Mouse (Mus musculus): ENCODE measurements around the gene Fadd.

The Fadd gene

DNA sequence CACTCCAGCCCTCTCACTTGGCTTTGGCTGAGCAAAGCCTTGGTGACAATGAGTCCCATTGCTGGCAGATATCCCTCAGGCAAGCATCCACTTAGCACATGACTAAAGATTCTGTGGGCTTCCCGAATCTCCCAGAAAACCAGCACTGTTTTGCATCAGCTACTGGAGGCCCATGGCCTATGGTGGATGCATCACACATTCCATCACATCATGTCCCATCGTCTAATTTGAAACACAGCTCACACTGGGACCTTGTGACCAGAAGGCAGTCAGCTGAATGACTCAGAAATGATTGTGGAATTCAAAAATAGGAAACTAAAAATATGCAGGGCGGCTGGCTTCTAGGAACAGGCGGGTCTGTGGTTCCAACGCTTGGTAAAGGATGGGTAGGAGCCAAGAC is 4.4 kb downstream of the Fadd start:
- peak; percentile 83 for DNase-seq (ENCODE audit: low read depth)

DNA sequence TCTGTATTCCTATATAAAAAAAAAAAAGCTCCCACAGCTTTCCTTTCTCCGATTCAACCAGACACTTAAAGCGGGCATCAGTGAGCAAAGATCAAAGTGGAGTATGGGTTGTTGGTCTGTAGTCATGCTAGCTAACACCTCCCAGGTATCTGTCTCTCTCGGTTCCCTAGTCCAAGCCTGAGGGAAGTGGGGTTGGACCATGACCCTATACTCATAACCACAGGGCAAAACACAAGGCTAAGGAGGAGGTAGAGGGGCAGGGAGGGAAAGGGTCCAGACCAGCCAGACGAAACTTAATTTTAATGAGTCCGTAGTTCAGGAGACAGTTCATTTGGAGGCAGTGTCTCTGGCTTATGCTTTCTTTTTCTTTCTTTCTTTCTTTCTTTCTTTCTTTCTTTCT is 10.0 kb downstream of the Fadd start:
- DNase-seq (ENCODE audit: low read depth): no peak

DNA sequence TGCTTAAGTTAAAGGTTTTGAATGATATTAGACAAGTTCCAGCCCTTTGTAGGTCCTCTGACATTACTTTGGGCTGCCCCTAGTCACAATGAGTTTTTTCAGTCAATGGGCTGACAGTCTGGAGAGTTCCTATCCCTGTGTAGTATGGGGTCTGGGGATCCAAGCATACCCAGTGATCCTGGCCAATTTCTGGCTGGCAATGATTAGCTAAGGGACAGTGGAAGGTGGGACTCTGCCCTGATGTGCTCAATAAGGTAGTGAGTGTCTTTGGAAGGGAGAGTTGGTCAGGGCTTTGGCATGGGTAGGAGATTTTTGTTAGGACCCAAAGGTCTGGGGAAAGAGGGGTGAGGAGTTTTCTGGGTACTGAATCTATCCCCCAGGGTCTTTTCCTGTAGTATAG is 10.7 kb downstream of the Fadd start:
- no peak for DNase-seq (ENCODE audit: low read depth)

DNA sequence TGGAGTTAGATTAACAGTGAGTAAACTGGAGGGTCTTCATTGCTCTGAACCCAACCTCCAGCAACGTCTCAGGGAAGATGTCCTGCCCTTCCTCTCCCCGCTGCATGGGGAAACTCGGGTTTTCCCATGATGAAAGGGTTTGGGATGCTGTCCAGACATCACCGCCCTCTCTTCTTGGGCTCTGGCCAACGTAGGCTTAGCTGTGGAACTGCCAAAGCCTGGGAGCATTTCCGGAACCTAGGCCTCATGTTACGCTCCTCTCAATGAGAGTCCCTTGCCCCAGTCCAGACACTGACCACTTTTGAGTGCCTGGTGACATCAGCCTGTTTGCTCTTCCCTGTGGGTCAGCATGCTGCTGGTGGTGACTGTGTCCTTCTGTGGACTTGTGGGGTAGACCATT is 12.8 kb downstream of the Fadd start:
- peak; percentile 91 for DNase-seq (ENCODE audit: low read depth)

DNA sequence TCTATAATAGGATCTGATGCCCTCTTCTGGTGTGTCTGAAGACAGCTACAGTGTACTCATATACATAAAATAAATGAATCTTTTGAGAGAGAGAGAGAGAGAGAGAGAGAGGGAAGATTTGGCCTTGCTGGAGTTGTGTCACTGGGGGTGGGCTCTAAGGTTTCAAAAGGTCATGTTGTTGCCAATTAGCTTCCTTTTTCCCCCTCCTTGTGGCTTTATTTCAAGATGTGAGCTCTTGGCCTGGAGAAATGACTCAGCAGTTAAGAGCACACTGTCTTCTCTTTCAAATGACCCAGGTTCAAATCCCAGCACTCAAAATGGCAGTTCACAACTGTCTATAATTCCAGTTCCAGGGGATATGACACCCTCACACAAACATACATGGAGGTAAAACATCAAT is 14.2 kb downstream of the Fadd start:
- DNase-seq (ENCODE audit: low read depth): no peak

DNA sequence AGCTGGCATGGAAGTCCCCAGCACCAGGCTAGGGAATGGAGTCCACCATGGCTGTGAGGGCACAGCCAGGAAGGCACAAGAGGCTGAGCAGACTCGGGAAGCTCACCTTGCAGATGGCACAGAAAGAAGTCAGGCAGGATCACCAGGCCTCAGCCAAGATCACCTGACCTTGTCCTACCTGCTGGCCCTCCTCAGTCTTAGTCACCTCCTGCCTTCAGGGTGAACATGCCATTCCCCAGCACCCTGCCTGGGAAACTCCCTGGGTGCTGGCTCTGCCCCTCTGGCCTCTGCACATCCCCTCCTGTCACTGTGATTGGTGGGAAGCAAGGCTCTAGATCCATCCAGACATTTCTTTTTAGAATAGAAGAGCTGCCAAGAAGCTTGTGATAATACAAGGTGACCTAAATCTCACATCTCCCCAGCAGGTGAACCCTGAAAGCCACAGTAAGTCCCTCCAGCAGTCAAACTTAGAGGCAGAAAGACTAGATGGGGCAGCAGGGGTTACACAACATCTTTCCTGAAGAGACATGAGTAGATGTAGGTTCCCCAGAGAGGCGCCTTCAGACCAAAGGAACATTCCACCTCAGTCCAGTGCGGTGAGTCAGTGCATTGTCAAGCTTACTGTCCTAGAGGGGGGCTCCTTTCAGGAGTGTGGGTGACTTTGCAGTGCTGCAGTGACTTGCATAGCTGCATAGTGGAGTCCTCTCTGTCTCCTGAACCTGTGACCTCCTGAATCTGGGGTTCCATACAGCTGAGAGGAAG is 15.2 kb downstream of the Fadd start:
- DNase-seq (ENCODE audit: low read depth): peak; percentile 40

DNA sequence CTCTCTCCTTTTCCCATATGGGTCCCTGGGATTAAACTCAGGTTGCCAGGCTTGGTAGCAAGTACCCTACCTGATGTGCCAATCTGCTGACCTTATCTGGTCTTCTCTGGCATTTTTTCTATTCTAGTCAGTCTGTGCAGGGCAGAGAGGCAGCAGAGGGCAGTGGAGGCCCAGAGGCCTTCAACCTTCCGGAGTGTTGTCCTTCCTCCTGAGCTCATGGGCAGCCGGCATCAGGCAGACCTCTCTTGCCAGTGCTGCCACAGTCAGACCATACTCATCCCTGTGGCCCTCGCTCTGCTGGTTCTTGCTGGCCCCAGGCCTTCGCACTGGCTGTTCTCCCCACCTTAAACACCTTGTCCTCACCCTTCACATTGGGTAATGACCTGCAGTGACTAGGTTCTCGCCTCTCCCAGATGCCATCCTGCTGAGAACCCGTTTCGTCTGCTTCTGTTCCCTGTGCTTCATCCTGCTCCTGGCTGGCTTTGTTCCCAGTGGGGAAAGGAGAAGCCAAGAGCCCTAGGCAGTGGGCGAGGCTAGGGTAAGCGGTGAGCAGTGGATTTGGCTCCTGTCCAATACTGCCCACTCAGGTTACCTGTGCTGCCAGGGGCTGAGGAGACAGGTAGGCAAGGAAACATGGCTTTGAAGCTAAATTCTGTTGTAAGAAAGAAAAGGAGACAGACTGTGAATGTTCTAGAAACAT is 18.7 kb downstream of the Fadd start:
- DNase-seq (ENCODE audit: low read depth): peak; percentile 62

DNA sequence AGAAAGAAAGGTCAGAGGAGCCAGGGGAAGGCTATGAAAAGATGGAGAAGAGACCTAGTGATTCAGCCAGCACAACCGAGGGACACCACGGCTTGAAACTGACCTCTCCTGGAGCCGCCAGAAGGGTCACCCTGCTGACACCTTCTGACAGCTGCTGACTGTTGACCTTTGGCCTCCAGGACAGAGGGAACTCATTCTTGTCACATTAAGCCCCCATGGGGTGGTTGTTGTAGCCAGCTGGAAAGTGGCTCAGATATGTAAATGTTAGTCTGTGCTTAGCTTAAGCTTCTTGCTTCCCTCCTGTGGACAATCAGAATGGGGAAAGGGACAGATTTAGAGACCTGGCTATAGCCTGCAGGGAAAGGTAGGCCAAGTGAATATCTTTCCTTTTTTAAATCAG is 20.2 kb downstream of the Fadd start:
- no peak for DNase-seq (ENCODE audit: low read depth)

DNA sequence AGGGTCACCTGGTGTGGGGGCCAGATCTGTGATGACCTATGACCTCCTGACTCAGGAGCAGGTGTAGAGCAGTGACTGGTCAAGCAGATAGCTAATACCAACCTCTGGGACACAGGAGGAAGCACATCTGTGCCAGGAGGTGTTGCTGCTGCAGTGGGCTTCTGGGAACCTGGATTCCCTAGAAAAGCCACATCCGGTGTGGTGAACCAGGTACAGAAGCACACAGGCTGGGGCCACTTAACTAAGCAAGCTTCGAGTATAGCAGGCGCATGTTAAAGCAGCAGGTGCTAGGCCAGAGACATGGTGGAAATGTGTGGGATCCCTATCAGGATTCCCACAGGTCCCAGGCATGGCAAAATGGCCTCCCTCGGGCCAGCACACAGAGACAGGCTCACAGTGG is 21.7 kb downstream of the Fadd start:
- no peak for DNase-seq (ENCODE audit: low read depth)

DNA sequence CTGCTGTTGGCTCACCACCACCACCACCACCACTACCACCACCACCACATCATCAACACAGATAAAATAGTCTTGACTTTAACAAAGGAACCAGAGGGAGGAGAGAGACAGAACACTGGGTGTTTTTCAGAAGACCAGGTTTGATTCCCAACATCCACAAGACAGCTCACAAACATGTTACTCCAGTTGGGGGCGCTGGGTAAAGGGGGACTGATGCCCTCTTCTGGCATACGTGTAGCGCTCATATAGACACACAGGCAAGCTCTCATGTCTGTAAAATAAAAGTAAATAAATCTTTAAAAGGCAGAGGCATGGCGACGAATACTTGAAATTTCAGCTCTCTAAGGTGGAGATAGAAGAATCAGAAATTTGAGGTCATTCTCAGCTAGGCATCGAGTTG is 23.7 kb downstream of the Fadd start:
- DNase-seq (ENCODE audit: low read depth): peak; percentile 31

DNA sequence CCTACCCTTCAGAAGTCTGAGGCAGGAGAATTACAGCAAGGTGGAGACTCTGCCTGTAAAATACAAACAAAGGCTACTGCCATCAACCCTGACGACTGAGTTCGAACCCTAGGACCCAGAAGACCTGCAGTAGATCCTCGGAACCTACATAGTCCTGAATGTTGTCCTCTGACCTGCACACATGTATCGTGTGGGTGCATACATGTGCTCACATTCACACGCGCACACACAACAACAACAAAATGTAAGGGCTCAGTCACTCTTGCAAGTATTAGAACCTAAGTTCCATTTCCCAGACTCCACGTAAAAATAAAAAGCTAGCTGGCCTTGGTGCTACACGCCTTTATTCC is 28.2 kb downstream of the Fadd start:
- DNase-seq (ENCODE audit: low read depth): no peak

DNA sequence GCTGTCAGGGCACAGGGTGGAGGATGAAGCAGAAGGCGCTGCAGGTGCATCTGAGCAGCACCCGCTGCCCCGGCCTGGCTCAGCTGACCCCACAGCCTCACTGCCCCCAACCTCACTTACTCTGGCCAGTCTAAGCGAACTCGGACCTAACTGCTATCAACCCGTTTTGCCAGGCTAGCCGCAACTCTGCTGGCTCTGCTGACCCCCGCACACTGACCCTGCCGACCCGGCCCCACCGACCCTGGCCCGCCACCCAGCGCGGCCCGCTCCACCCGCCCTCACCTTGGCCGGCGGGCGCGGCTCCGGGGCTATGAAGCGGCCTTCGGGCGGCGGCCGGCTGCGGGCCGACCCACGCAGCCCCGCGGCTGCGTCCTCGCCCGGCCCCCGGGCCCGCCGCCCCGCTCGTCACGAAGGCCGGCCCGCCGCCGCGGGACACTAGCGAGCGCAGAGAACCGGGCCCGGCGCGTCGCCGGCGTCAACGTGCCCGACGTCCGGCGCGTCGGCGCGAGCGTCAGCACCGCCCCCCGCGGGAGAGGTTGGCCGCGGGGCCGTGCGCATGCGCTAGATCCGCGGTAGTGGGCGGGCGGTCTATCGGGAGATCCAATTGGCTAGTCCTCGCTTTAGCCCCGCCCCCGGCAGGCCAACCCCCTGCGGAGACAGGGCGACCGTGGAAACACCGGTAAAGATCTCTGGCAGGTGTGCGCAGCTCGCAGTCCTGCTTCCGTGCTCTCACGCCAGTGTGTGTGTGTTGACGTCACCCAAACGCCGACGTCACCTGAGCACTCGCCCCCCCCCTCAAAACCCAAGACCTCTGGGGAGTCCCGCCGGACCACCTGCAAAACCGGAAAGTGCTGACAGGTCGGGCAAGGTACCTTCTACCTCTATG is 28.8 kb downstream of the Fadd start, which contains the start of gene Ppfia1:
Gene Ppfia1 (minus strand): TSS at position 493 of the 886 bp plus-strand sequence.
- DNase-seq (ENCODE audit: low read depth): peak; percentile 97

DNA sequence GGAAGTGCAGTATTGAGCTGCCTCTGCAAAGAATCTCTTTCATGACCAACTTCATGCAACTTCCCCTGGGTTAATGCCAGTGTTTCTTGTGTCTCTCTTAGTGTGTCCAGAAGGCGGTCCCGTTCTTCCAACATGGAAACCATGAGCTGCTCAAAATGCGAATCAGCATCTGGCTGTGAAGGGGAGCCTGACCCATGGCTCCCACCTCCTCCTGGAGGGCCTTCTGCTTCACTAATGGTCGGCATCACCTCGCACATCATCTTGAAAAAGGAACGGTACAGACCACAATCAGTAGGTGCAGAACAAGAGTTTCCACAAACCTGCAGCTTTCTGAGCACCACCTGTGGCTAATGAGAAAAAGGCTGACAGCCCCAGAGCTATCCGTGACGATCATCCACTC is 30.0 kb downstream of the Fadd start:
- no peak for DNase-seq (ENCODE audit: low read depth)

DNA sequence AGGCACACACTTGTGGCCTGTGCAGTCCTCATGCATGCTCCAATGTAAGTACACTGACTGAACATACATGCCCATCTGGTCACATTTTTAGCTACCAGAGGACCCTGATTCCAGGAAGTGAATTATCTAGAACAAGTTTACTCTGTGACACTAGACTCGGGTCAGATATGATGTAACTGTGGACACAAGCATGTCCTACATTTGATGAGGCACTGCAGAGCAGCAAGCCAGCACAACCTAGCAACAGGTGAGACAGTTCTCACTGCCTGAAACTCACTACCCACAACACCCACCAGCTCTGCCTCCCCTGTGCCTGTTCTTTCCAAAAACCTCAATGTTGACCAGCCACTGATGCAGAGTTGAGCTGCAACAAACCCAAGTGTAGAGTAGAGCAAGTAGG is 31.5 kb downstream of the Fadd start:
- DNase-seq (ENCODE audit: low read depth): no peak

DNA sequence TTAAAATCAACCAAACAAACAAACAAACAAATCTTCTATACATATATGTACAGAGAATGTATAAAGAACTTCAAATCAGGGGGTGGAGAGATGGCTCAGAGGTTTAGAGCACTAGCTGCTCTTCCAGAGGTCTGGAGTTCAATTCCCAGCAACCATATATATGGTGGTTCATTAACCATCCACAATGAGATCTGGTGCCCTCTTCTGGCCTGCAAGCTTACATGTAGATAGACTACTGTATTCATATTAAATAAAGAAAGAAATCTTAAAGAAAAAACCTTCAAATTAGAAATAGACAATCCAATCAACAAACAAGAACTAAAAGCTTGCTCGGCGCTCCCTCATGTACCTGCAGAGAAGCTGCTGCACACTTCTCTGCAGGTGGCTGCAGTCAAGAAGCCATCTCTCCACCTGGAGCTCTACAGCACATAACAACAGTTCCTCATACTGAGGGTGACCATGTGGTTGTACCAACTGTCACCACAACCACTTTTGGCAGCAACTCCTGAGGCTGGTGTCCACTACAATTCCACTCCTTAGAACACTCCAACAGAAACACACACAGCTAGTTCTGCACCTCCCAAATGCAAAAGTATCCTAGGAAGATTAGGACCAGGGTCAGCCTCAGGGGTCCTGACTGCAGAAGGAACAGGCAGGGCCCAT is 32.2 kb downstream of the Fadd start:
- DNase-seq (ENCODE audit: low read depth): peak; percentile 31

DNA sequence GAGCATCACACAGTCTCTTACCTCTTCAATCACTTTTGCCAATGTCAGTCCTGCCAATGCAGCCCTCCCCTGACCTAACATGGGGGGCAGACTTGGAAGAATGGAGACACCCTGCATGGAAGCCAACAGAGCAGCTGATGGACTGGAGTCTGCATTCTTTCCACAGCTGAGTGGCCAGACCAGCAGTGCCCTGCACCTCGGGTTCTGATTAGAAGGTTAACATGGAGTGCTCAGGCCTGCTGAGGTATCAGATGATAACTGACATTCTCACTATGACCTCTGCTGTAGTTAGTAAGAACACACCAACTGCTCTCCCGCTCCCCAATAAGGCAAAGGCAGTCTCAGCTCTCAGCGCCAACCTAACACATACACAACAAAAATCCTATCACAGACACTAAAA is 37.0 kb downstream of the Fadd start:
- no peak for DNase-seq (ENCODE audit: low read depth)

DNA sequence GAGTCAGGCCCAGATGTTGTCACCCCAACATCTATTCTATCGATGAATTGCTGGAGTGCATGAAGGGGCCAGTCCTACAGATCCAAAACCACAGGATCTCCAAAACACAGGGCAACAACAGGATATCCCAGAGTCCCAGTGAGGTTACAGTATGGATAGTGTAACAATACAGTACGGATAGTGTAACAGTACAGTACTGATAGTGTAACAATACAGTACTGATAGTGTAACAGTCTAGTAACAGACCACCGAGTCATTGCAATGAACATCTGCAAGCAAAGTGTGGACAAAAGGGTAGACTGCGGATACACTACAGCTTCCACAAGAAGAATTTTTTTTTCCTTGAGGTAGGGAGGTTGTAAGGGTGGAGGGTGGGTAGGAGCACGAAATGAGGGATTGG is 40.9 kb downstream of the Fadd start:
- no peak for DNase-seq (ENCODE audit: low read depth)

DNA sequence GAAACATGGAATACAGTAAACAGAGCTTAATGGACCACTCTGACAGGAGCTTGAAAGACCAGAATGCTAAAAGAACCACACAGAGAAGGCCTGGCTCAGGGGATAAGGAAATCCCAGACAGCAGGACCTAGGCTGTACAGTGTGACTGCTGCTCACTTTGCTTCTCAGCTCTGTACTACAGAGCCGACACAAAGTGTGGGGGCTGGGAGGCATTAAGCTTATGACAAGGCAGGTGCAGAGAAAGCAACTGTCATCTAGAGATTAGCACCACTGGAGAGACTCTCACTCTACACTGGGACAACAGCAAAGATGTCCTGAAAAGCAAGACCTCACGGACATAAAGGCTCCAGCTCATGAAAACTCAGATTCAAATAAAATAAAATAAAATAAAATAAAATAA is 43.1 kb downstream of the Fadd start:
- no peak for DNase-seq (ENCODE audit: low read depth)

DNA sequence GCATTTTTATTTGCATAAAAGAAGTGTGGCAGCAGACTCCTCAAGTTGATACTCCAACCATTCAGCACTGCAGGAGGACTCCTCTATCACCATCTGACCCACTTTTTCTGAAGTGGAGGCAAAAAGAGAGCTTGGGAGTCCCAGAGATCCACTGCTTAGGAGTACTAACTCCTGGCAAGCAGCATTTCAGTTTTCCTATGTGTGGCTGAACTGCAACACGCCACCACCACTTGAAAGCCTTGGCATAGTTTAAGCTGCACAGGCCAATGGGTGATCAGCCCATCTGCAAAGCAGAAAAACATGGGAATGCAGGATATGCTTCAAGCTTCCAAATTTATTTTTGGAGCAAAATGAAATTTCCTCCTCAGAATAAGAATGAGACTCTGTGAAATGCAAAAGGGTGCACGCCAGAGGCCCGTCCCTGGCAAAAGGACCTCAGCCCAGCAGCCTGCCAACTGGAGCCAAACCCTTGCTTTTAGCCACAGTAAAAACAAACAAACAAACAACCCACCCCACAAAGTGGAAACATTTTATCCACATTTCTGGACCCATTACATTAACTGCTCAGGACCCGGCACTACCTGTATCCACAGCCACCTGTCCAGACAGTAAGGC is 44.1 kb downstream of the Fadd start:
- DNase-seq (ENCODE audit: low read depth): no peak

DNA sequence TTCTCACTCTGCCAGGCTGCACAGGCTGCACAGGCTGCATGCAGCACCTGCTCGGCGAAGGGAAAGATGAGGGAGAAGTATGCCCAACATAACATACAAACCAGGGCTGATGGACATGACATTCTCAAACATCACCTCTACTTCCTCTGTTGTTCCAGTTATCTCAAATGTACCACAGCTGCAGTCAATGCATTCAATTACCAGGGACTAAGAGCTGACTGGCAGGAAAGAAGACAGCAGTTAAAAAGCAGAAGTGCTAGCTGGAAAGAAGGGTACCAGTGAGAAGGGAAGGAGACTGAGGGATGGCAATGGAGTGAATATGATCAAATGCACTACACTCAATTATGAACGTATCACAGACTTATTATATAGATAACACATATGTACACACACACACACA is 45.9 kb downstream of the Fadd start:
- DNase-seq (ENCODE audit: low read depth): no peak

DNA sequence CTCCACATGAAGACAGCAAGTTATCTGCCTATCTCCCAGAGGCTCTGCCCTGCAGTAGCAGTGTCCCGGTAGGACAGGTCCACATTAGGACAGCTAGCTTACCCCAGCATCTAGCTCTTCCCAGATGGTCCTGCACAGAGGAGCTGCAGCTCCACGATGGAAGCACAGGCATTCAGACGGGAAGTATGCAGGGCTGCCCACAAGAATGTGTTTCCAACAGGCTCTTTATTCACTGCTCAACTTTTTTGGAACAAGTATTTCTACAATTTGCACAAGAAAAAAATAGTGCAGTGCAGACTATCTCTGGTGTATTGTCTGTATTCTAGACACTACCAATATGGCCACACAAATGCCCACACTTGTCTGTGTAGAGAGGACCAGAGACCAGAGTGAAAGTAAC is 47.5 kb downstream of the Fadd start:
- DNase-seq (ENCODE audit: low read depth): peak; percentile 64
